Mouse (Mus musculus) midbrain, embryonic 10.5 days (tissue): ENCODE data around the gene Slc7a4. TPM values are rescaled to one million over a fixed set of nuclear protein-coding genes. Genes with fewer than 3 reads are reported as not detected.
"Not testable (repeated sequence)": the region's sequence is repeated elsewhere in the genome, so short reads cannot be mapped to it uniquely, and the experiment has no call there.

ENCODE experiments used
- DNase-seq: peaks from one replicate; pipeline ENCODE4 v3.0.0-alpha.2; 2017; ENCODE audit warnings: low spot score
- H3K27ac ChIP-seq: fragments of 300-500 bp; sonication (generic); replicated peaks from 2 replicates; pipeline ENCODE4 v1.5.1; 2016; ENCODE audit warnings: mild to moderate bottlenecking
- H3K27me3 ChIP-seq: fragments of 300-500 bp; sonication (generic); 2 replicates; pipeline ENCODE4 v1.6.1; 2016; ENCODE audit warnings: low read depth, mild to moderate bottlenecking; ENCODE audit not compliant: poor library complexity, severe bottlenecking
- H3K36me3 ChIP-seq: fragments of 300-500 bp; sonication (generic); 2 replicates; pipeline ENCODE4 v1.6.1; 2016; ENCODE audit warnings: mild to moderate bottlenecking, moderate library complexity
- H3K4me1 ChIP-seq: fragments of 300-500 bp; sonication (generic); 2 replicates; pipeline ENCODE4 v1.6.1; 2016
- H3K4me3 ChIP-seq: fragments of 300-500 bp; sonication (generic); 2 replicates; pipeline ENCODE4 v1.5.1; 2016; ENCODE audit warnings: mild to moderate bottlenecking, moderate library complexity
- H3K9me3 ChIP-seq: fragments of 300-500 bp; sonication (generic); replicated peaks from 2 replicates; pipeline ENCODE4 v1.6.1; 2016; ENCODE audit warnings: mild to moderate bottlenecking
- WGBS: fragments of 180-500 bp; shearing (Covaris S2); methylation state at CpG from one replicate; pipeline ENCODE4 v1.1.7; 2016; 5-methylcytosine and 5-hydroxymethylcytosine counted together
- polyA plus RNA-seq: library from polyadenylated mRNA; unstranded; fragments of >200 nt; fragmentation: Nextera tagmentation; extraction: Ambion mirVana; gene quantifications from 2 replicates; pipeline ENCODE4 v1.2.1, GENCODE M21; 2016

Gene Slc7a4
- polyA plus RNA-seq, 1 experiment from 2014 or later, result 2.6 TPM

DNA sequence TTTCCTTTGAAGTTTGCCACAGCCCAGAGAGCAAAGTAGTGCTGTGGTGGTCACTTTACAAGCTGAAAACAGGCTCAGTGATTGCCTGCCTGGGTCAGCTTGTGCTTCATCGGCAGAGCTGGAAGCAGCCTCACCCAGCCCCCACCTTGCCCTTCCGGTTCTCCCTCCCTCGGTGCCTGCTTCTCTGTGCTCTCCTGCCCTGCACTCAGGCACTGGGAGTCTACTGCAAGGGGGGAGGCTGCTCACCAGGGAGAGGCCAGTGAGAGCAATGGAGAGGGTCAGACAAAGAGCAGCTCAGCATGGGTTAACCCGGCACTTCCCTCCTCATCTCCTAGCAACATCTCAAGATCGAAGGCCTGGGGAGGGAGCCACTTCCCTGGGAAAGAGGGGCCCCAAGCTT is 24.2 kb downstream of the Slc7a4 start:
- no peaks in the 10 kb centered on the region for H3K9me3 ChIP-seq
- peaks cover 45% of the 10 kb centered on the region for H3K27me3 ChIP-seq
- DNase-seq, result peak; percentile 67
- peaks cover 73% of the 10 kb centered on the region for H3K4me1 ChIP-seq
- no peaks in the 10 kb centered on the region for H3K36me3 ChIP-seq
- 0% methylated on average over 5 of the region's 5 CpGs for WGBS
- peak overlapping the region; percentile 45 for H3K4me3 ChIP-seq
- H3K27ac ChIP-seq, result peak overlapping the region; percentile 87

DNA sequence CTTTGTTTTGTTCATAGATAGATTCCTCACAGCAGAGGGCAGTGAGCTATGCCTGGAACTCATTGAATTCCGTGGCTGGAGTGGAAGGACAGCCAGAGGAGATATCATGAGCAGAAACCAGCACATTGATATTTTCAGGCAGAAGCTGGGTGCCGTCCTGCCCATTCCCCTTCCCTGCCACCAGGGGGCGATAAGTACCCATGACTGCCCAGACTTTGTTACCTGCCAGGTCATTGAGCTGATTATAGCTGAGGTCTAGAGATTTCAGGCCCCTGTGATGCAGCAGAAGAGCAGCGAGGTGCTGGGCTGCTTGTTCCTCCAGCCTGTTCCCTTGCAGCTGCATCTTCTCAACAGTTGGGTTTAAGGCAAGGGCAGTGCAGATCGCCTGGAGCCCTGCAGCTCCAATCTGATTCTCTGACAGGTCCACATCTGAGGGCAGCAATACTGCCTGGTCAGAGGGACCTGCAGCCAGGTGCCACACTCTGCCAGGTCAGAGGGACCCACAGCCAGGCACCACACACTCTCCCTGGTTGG is 25.0 kb downstream of the Slc7a4 start:
- Histone ChIP-seq H3K27ac (peak overlapping the region; percentile 87), H3K4me1 (peaks cover 77% of the 10 kb centered on the region), H3K36me3 (no peaks in the 10 kb centered on the region), H3K9me3 (no peaks in the 10 kb centered on the region), H3K27me3 (peaks cover 39% of the 10 kb centered on the region), H3K4me3 (peak overlapping the region; percentile 45)
- under 1% methylated on average over 5 of the region's 5 CpGs for whole genome bisulfite sequencing
- peak; percentile 76 for DNase-seq

DNA sequence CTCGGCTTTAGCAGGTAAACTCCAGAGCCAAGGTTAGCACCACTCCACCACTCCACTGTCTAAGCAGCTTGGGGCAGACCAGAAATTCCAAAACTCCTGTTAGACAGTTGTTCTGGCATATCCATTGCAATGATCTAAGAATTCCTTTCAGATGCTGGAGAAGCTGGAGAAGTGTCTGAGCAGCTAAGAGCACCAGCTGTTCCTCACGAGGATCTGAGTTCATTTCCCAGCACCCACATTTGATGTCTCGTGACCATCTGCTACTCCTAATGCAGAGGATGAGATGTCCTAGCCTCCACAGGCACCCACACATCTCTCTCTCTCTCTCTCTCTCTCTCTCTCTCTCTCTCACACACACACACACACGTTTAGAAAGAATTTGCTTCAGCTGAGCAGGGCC is 26.1 kb downstream of the Slc7a4 start:
- H3K27ac ChIP-seq, result no peak overlapping the region
- H3K9me3 ChIP-seq, result no peaks in the 10 kb centered on the region
- no peak overlapping the region for H3K4me3 ChIP-seq
- no peaks in the 10 kb centered on the region for H3K36me3 ChIP-seq
- peaks cover 27% of the 10 kb centered on the region for H3K27me3 ChIP-seq
- DNase-seq, result no peak
- H3K4me1 ChIP-seq, result peaks cover 68% of the 10 kb centered on the region
- WGBS, result 60% methylated on average over 4 of the region's 4 CpGs

DNA sequence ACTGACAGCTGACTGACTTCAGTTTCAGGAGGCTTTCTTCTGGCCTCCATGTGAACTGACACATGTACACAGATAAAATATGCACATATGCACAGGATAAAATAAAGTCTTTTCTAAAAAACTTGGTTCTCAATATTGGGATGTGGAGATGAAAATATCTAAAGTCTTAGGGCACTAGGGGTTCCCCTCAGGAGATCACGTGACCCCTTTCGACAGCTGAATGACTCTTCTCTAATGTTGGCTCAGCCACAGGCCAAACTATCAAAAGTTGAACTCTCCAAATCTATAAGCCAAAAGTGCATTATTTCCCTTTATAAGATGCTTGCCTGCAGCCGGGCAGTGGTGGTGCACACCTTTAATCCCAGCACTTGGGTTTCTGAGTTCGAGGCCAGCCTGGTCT is 26.8 kb downstream of the Slc7a4 start:
- H3K4me1 ChIP-seq, result peaks cover 61% of the 10 kb centered on the region
- 87% methylated on average over 4 of the region's 4 CpGs for WGBS

DNA sequence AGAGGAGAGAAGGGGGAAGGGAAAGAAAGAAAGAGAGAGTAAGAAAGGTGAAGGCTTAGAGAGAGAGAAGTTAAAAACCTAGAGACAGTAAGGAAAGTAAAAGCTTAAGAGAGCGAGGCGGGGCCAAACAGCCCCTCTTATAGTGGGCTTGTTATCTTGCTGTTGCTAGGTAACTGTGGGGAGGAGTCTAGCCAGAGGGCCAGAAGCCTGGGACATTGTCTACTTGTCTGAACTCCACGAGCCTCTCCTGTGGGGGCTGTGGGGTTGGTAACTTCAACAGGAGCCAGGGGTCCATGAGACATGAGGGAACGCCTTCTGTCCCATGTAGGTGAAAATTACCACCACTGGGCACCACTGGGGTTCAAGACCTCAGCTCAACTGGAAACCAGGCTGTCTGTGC is 28.3 kb downstream of the Slc7a4 start:
- Histone ChIP-seq H3K27me3 (peaks cover 11% of the 10 kb centered on the region), H3K4me1 (peaks cover 46% of the 10 kb centered on the region), H3K27ac (peak overlapping the region; percentile 86), H3K4me3 (peak overlapping the region; percentile 44)
- not testable (repeated sequence) for H3K36me3 ChIP-seq, H3K9me3 ChIP-seq
- DNase-seq, result peak; percentile 54
- 19% methylated on average over 4 of the region's 4 CpGs for WGBS

More for the DNA sequence above, 26.8 kb downstream of the Slc7a4 start:
- Histone ChIP-seq H3K9me3 (no peaks in the 10 kb centered on the region), H3K27me3 (peaks cover 23% of the 10 kb centered on the region), H3K27ac (no peak overlapping the region), H3K36me3 (no peaks in the 10 kb centered on the region), H3K4me3 (no peak overlapping the region)
- no peak for DNase-seq

DNA sequence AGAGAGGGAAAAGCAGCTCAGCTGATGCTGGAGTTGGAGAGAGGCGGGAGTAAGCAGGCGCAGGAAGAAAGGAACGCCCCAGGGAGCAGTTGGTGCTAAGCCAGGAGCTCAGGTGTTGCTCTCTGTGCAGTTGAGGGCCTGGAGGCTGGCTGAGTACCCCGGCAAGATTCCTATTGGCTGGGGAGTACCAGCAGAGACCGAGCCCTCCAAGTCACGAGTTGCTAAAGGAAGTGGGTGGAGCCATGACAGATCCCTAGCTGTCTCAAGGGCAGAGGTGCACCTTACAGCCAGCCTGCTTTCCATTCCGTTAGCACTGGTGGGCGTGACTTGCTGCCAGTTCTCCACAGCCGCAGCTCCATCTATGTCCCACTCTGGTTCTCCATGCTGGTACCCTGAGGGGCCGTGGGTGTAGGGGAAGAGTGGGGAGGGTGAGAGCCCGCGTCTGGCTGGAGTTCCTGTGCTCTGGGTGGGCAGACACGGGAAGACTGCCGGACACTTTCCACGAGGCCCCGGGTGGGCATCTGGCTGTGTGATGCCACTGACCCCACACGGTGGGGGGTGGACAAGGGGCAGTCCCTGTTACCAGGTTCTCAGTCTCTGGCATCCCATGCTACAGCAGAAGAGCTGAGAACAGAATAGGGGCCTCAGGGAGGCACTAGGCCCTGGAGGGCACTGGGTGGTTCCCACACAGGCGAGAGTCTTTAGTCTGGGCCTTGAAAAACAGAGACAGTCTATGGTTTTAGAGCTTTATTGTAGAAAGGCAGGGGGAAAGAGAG is 28.9 kb downstream of the Slc7a4 start:
- 7% methylated on average over 18 of the region's 18 CpGs for WGBS
- H3K9me3 ChIP-seq, result no peaks in the 10 kb centered on the region
- no peaks in the 10 kb centered on the region for H3K36me3 ChIP-seq
- peak; percentile 51 for DNase-seq
- H3K4me3 ChIP-seq, result peak overlapping the region; percentile 44
- peaks cover 40% of the 10 kb centered on the region for H3K4me1 ChIP-seq
- peaks cover 5% of the 10 kb centered on the region for H3K27me3 ChIP-seq
- H3K27ac ChIP-seq, result peak overlapping the region; percentile 86

DNA sequence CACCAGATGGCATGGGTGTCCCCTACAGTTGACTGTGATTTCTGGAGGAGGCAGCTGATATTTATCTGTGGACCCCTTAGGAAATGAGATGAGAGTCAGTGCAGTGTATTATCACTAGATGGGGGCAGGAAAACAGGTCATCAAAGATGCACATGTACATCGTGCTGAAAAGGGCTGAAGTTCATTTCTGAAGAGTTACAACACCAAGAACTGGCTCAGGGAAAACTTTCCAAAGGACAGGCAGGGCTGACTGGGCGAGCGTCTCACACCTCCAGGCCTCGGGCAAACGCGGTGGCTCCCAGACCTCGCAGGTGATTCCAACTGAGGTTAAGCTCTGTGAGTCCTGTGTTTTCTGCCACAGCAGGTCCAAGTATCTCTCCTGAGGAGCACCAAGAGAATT is 30.2 kb downstream of the Slc7a4 start:
- Histone ChIP-seq H3K36me3 (no peaks in the 10 kb centered on the region), H3K27ac (no peak overlapping the region), H3K4me3 (no peak overlapping the region), H3K4me1 (peaks cover 28% of the 10 kb centered on the region), H3K9me3 (no peaks in the 10 kb centered on the region), H3K27me3 (peaks cover 5% of the 10 kb centered on the region)
- WGBS, result 84% methylated on average over 7 of the region's 7 CpGs
- no peak for DNase-seq

DNA sequence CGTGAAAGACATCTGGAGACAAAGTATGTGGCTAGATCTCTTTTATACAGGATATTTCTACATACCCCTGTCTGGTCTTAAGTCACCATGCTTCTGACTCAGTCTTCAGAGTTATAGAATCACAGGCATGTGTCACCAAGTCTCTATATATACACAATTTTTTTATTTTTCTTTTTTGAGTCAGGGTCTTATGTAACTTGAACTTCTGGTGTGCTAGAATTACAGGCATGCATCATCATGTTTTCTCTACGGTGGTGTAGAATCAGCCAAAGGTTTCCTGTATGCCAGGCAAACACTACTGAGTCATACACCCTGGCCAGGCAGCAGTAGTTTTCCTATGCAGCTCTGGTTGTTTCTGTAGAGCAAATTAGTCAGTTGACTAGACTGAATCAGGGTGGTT is 40.4 kb downstream of the Slc7a4 start:
- H3K4me1 ChIP-seq, result no peaks in the 10 kb centered on the region
- peaks cover 8% of the 10 kb centered on the region for H3K27me3 ChIP-seq
- WGBS, result 80% methylated on average over 2 of the region's 2 CpGs
- no peak for DNase-seq
- H3K27ac ChIP-seq, result no peak overlapping the region
- H3K9me3 ChIP-seq, result no peaks in the 10 kb centered on the region
- no peaks in the 10 kb centered on the region for H3K36me3 ChIP-seq
- H3K4me3 ChIP-seq, result no peak overlapping the region

DNA sequence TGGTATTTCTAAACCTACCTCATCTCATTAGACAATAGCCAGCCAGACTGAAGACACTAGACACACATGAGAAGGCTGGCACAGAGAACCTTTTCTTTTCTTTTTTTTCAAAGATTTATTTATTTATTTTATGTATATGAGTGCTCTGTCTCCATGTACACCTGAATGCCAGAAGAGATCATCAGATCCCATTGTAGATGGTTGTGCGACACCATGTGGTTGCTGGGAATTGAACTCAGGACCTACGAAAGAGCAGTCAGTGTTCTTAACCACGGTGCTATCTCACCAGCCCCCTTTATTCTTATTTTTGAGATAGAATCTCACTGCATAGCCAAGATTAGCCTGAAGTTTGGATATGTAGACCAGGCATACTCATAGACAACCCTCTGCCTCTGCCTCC is 46.4 kb downstream of the Slc7a4 start:
- Histone ChIP-seq H3K4me3 (no peak overlapping the region), H3K27ac (no peak overlapping the region), H3K27me3 (peaks cover 8% of the 10 kb centered on the region), H3K4me1 (peaks cover 9% of the 10 kb centered on the region), H3K36me3 (no peaks in the 10 kb centered on the region), H3K9me3 (no peaks in the 10 kb centered on the region)
- WGBS, result 91% methylated on average over 3 of the region's 3 CpGs
- DNase-seq, result no peak

DNA sequence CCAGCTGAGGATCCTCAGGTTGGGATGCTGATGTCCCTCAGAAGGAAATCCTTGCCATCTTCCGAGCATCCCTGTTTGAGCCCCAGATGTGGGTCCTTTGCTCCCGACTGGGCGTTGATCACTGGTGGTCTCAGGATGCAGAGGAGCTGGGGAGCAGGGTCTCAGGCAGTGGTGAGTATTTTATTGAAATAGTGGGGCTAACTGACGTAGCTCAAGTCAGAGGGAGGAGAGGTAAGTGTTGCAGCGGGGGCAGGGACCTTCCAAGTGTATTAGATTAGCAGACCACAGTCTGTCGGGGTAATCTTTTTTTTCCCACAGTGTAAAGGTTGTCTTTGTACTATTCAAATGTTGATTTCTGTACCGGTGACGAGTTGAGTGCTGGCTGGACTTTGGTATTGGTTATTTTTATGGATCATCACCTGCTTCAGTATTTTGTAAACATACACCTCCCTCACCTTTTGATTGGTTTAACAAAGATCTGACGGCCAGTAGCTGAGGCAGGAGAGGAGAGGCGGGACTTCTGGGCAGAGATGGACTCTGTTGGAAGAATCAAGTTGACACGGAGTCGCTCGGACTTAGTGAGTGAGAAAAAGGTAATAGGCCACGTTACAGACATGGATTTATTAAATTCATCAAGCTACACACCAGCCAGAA is 50.2 kb downstream of the Slc7a4 start:
- WGBS, result 73% methylated on average over 14 of the region's 14 CpGs
- Histone ChIP-seq H3K27ac (no peak overlapping the region), H3K4me1 (peaks cover 24% of the 10 kb centered on the region), H3K9me3 (no peaks in the 10 kb centered on the region), H3K36me3 (peaks cover 13% of the 10 kb centered on the region), H3K4me3 (no peak overlapping the region), H3K27me3 (no peaks in the 10 kb centered on the region)
- no peak for DNase-seq

DNA sequence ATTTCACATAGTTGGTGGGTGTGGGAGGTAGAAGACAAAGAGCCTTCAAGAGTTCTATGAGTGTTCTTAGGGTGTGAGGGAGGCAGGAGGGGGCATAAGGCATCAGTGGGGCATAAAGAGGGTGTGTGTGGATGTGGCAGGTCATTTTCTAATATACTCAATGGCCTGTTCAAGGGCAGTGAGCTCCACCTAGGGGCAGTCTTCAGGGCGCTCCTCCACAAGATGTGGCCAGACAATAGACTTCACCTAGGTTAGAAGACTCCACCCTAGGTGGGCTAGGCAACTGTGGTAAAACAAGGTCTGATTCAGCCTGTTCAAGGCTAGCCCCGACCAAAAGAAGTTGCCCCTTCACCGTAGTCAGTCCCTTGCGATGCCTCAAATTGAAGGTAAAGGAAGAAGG is 50.7 kb downstream of the Slc7a4 start:
- Histone ChIP-seq H3K4me3 (peak overlapping the region; percentile 71), H3K27ac (no peak overlapping the region), H3K9me3 (no peaks in the 10 kb centered on the region), H3K36me3 (peaks cover 18% of the 10 kb centered on the region), H3K27me3 (no peaks in the 10 kb centered on the region), H3K4me1 (peaks cover 24% of the 10 kb centered on the region)
- no peak for DNase-seq
- 51% methylated on average over 4 of the region's 4 CpGs for WGBS

DNA sequence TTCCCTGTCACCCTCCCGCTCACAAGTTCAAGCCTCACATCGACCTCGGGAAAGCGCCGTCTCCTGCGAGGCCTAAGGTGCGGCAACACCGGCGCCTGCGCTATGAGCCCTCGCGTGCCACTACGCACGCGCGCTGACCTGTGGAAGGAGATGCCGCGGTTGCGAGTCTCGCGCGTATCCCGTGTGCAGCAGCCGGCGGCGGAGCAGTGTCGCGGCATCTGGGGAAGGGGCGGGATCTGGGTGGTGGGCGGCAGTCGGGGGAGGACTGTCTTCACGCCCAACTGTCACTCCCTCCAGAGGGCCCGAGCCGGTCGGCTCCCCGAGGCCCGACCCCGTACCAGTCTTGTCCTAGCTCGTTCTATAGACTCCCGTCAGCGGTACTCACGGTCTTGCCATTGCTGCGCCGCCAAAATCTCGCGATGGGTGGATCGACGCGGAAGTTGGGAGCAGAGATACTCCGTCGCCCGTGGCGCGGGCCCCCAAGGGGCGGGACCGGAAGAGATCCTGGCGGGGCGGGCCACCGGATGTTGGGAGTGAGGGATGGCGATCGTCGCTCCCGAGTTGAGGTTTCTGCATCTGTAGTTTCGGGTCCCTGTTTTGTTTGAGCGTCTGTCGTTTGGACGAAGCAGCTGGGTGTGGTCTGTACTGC is 52.2 kb downstream of the Slc7a4 start, which contains the start of gene Thap7:
Thap7 (minus strand) TSS at position 497 of the 649 bp plus-strand sequence.
- Histone ChIP-seq H3K36me3 (peaks cover 33% of the 10 kb centered on the region), H3K4me3 (peak within 1 kb of the TSS; percentile 71), H3K9me3 (no peaks in the 10 kb centered on the region), H3K27me3 (no peaks in the 10 kb centered on the region), H3K4me1 (peaks cover 24% of the 10 kb centered on the region), H3K27ac (peak within 1 kb of the TSS; percentile 86)
- under 1% methylated on average over 67 of the region's 67 CpGs for WGBS
- peak; percentile 98 for DNase-seq
